Mouse (Mus musculus) retina, adult 2 months (tissue): ENCODE results near the gene Zbtb9.

Experiments used
- DNase-seq: peaks from one replicate; pipeline ENCODE4 v3.0.0-alpha.2; 2012; ENCODE audit warnings: low read depth, low spot score

Zbtb9 gene

DNA sequence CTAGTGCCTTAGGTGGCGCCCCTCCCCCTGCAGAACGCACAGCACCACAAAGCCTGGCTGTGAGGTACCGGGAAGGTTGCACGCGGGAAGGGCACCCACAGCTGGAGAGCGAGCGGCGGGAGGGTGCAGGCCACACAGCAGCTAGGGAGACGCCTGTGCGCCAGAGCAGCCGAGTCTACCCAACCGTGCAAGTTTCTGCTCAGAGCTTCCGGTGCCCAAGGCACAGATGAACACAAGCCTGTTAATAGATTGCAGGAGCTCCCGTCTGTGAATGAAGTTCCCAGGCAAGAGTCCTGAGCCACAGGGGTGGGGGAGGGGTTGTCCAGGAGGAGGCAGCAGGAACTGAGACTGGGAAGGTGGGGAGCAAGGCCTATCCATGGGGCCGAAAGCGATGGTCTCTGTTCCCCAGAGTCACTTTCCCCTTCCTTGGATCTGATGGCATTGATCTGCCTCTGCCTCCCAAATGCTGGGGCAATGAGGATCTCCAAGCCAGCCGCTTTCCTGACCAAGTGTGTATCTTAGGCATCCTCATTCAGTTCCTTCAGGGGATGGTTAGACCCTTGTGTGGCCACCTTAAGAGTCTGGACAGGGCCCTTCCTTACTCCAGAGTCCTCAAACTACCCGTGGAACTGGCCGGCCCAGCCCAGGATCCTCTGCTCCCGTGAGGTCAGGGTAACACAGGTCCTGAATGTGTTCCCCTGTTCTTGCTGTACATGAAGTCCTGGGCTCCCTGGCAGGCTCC is 67.5 kb downstream of the Zbtb9 start:
- DNase-seq: no peak

DNA sequence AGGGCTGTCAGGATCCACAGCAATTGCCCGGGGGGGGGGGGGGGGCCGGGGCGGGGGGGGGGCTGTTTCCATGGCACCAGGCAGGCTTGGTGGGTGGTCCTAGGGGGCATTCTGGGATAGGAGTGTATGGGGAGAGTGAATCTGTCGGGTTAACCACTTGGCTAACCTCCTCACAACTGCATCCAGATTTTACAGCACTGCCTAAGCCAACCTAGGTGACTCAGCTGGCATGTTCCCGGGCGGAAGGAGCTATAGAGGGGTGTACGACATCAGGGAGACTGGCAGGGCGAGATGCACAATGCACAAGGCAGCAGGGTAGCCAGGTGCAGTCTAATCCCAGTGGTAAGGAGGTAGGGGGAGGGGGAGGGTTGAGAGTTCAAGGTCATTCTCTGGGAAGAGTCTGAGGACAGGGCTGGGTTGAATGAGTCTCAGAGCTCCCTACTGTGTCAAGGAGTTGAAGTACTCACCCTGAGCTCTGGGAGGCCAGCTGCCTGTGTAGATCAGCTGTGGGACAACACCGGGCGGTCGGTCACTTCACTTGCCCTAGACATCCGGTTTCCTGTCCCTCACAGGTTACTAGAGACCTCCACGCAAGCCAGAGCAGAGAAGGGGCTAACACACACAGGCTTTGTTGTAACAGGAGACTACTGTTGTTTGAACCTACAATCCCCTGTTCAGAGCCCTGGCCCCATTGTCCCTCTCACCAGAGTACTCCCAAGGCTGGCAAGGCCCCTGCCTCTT is 68.2 kb downstream of the Zbtb9 start:
- DNase-seq: no peak

DNA sequence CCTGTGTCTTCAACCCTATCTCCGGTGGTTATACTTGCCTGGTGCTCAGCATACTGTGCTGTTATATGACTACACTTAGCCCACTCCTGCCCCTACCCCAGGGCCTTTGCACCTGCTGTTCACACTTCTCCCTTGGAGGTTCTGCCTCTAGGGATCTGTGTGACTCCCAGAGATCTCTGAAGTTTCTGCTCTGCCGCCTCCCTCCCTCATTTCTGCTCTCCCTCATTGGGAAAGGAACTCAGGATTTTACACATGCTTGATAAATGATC is 68.8 kb downstream of the Zbtb9 start:
- DNase-seq: no peak

DNA sequence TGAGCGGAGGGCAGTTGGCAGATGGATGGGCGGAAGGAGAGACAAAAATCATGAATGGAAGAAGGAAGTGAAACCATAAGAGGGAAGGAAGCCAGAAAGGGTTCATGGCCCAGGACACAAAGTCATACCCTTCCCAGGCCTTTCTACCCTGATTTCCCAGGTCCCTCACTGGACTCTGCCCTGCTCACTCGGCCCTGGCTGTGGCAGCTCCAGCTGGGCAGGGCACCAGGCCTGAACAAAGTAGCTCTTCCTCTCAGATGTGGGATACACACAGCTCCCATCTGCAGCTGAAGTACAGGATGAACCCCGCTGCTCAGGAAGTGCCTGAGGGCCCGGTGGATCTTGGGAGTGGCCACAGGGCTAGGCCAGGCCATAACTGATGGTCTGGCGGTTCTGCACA is 69.9 kb downstream of the Zbtb9 start:
- no peak for DNase-seq

DNA sequence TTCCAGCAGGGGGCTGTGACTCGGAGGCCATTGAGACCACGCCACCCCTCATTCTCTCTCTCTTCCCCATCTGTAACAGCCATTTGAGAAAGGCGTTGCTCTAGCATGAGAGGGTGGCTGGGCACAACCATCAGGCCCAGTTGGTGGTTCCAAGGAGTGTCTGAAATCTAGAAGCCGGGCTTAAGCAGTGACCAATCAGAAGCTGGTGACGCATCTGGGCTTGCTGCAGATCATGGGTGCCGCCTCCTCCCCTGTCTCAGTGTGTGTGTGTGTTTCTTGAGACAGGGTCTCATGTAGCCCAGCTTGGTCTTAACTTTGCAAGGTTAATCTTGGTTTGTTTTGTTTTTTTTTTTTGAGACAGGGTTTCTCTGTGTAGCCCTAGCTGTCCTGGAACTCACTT is 72.2 kb downstream of the Zbtb9 start:
- DNase-seq: no peak

DNA sequence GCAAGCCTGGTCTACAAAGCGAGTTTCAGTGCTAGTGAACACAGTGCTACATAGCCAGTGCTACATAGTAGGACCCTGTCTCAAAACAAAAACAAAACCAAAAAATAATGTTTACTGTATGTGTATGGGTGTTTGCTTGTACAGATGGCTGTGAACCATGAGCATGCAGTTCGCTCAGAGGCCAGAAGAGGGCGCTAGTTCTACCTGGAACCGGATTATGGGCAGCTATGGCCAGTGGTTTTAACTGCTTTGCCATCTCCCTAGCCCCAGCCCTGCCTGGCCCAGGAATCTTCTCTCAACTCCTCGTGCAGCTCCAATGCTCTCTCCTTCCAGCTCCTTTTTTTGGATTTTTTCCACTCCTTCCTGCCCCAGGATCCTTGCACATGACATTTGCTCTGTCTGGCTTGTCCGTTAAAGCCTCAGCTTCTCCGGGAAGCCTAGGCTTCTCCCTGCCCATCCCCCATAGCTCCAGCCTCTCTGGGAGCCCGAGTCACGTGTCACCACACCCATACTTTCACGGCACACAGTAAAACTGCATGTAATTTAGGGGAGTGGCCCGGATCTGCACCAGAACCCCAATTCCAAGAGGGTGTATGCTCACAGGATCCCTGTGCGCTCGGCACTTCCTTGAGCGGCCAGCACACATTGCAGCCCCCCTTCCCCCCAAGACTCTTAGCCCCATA is 74.9 kb downstream of the Zbtb9 start:
- DNase-seq: no peak

DNA sequence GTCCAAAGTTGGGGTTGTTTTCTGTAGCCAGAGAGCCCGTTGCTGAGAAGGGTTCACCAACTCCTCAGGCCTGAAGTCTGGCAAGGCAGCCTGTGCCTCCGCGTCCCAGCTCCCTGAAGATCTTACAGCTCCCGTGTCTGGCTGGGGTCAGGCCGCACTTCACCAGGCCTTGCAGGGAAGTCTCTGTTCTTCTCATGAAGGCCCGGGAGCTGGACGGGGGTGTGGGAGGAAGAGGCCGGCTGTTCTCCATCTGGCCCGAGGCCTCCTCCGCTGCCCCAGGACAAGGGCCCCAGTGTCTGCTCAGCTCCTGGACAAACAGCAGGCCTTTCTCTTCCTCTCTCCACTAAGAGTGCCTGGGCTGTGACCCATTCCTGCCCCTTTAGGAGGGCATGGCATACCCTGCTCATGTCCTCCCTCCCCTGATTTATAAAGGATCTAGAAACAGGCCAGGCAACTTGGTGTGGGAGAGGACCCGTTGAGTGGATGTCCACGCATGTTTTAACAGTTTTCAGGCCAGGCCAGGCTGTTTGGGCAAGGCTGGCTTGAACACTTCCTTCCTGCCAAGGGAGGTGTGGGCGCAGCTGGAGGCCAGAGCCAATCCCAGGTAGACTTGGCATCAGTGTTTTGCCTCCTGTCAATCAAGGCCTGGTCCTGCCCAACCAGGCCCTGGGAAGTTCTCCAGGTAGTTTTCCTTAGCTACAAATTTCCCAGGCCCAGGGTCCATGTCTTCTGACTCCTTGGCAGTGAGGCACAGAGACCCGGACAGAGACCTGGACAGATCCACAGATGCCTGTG is 75.7 kb downstream of the Zbtb9 start:
- DNase-seq: no peak

DNA sequence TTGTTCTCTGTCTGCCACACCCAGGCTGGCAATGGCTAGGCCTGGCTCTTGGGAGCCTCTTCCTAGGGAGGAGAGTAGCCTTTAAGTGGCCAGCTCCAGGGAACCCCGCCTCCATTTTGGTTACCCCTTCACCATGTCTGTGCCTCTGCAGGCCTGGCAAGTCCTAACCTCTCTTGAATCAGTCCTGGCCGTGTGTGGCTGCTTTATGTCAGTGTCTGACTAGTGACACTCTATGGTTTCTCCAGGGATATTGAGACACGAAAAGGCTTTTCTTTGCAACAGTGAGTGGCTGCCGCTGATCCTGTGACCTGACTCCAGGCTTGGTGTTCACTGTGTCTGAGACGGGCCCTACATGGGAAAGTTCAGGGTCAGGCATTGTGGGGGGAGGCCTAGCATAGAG is 77.9 kb downstream of the Zbtb9 start:
- no peak for DNase-seq

DNA sequence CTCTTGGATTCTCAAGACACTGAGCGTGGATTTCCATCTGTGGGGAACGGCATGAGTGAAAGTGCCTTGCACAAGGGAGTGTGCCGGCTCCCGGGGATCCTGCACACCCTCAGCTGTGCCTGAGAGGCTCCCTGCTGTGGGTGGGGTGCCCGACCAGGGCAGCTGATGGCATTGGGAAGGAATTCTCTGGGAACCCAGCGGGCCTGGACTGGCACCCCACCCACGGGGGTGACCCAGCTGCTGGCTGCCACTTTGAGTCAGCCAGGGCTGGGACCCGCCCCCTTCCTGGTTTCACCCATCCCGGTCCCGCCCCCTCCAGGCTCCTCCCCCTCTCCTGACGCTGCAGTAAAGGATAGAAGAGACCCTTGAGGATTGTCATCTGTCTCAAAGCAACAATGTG is 78.5 kb downstream of the Zbtb9 start:
- DNase-seq: no peak

DNA sequence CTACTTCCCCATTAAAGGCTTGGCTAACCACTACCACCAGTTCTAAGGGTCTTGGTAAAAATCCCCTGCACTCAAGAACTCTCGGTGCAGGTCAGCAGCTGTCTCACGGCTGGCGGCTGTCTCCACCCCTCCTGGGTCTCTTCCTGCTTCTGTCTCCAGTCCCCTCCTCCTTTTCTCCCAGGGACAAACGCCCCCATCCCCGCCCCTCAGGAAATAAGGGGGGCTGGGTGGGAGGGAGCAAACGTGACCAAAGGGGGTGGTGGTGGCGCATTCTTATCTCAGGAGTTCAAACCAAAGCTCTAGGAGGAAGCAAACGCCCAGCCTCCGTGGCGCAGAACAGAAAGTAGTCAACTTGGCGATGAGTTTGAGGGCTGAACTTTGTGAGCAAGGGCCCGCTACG is 83.2 kb downstream of the Zbtb9 start:
- no peak for DNase-seq

DNA sequence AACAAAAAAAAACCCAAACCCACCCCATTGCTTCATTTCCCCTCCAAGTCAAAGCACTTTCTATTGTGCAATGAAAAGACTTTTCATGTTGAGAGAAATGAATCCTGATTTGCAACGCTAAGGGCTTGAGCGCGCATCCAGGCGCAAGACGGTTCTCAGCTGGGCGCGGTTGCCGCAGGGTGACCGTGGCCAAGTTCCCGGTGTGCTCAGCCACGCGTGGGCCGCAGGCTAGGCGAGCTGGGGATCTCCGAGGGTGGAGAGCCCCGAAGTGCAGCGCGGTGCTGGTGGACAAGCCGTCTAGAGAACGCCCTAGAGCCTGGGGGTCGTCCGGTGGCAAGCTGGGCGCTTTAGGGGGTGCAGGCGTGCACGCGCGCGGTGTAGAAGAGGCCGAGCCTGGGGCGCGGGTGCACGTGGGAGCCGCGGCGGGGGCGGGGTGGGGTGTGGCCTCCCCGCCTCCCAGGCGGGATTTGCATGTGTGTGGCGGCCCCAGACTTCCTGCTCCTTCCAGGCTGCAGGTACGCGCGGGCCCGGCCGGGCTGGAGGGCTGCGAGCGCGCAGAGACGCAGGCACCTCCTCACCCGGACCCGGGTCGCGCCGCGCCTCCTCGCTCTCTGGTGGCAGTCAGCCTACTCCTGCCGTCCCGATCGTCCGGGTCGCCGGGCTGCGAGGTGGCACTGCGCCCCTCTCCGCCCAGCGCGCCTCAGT is 84.0 kb downstream of the Zbtb9 start, which contains the start of gene Itpr3:
Gene Itpr3, plus strand, starts transcription at position 493 of the 705 bp plus-strand sequence.
- DNase-seq: no peak

DNA sequence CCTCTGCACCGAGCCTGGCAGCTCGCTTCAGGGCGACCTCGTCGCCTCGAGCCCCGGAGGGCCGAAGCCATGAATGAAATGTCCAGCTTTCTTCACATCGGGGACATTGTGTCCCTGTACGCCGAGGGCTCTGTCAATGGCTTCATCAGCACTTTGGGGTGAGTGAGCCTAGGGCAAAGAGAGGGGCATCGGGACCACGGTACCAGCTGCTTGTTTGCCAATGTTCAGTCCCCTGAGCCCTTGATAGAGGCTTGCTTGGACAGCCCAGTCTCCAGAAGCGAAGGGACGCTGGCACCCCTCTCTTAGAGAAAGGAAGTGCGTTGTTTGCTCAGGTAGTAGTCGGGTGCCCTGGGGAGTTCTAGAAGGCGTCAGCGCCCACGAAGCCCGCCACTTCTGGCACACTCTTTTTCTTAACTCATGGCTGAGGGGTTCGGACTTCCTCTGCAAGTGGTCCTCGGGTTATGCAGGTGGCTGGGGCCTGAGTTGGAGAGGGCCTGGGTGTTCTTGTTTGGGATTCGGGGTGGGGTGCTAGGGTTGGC is 84.6 kb downstream of the Zbtb9 start:
- DNase-seq: no peak
